Mouse (Mus musculus) gastrocnemius, postnatal 14 days (tissue): ENCODE results near the gene Ccl7. TPM values are rescaled to one million over a fixed set of nuclear protein-coding genes. Genes with fewer than 3 reads are reported as not detected.

ENCODE experiments used
- DNase-seq: peaks from one replicate; pipeline ENCODE4 v3.0.0; 2021; ENCODE audit warnings: mixed read lengths
- intact Hi-C: fragments of 180-260 bp; cut with DNase I; formaldehyde crosslinking; loops from one replicate; pipeline ENCODE4 v1.15.1; 2025; ENCODE audit warnings: low total_unique reads
- total RNA-seq, 2 experiments: library from RNA; stranded (reverse); gene quantifications; 2 replicates each; pipeline ENCODE4 v1.2.3; 2021

Gene Ccl7
- total RNA-seq, 2 experiments from 2014 or later: 0.45 TPM; not detected in 1

DNA sequence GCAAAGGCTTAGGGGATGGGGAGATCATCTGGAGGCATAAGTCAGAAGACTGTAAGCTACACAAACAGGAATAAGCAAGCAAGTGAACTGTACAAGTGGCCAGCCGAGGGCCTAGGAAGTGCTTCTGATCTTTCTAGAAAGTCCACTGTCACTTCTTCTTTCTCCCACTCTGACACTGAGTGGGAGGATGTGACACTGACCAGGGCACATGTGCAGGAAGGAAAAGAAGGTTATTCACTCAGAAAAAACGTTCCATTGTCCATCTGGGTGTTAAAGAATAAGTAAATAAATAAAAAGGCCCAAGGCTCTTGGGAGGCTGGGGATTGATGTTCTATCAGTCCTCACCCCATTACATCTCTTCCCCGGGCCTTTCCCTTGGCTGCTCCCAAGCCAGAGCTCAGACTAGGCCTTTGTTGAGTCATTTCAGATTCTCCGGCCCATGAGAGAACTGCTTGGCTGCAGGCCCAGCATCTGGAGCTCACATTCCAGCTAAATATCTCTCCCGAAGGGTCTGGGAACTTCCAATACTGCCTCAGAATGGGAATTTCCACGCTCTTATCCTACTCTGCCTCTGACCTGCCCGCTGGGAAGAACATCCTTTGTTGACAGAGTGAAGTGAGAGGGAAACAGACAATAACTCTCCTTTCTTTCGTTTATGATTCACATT lies 12.7 kb upstream of the Ccl7 start:
- intact Hi-C loops: no loop called here
- DNase-seq: peak; percentile 87

DNA sequence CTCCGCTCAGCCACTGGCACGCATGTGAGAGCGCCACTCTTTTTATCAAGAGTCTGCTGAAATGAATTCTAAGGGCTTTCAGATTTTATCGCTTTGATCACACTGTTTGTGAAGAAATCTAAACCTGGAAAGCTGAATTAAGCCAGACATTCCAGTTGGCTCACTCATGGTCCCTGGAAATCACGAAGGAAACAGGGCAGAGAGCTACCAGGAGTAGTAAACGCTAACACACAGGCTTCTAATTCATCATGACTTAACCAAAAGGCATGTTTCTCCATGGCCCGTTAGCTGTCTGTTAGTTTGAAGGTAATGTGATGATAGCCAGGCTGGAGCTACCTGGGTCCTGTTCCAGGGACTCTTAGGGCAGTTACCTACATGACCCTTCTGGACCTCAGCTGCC lies 11.1 kb upstream of the Ccl7 start:
- no peak for DNase-seq
- intact Hi-C loops: no loop called here

- peak; percentile 78 for DNase-seq
- intact Hi-C loops: no loop called here
These were observed 10.2 kb upstream of the Ccl7 start, which contains the start of gene Ccl2 for GRCm38 (mm10) chr11:82035356-82035755. Gene Ccl2 (plus strand): TSS chr11:82035571.

DNA sequence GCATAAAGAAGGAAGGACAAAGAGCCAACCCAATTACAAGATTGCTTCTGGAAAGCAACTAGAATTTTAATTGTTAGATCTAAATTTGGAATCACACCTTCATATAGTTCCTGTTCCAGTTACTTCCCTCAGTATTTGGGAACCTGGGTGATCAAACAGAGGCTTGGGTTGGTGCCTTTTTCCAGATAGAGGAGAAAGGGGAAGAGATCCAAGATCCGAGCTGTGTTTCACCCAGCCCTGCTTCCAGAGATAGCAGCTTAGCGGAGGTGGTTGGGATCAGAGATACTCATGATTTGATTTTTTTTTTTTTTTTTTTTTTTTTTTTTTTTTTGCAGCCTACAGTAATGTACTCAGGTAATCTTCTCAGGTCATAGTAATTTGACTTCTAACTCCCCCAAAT lies 9.7 kb upstream of the Ccl7 start:
- no peak for DNase-seq
- intact Hi-C loops: no loop called here

DNA sequence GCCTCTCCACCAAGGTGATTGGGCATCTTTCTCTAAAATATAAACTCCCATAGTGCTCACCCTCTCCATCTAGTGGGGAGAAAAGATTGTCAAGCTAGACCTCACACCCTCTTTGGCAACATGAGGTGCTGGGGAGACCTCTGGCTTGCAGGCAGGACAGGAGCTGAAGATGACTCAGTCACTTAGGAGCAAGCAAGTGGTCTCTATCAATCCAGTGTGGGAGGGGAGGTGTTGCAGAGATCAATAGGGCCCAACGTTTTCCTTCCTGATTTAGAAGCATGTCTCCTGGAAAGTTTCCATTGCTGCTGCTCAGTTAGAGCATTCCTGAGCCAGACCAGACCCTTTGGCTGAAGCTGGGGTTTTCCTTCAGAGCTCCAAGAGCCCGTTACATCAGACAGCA lies 7.0 kb upstream of the Ccl7 start, which contains the start of gene Gm17268:
Gene Gm17268, minus strand, starts transcription at position 28 of the 400 bp plus-strand sequence.
- intact Hi-C loops: no loop called here

DNA sequence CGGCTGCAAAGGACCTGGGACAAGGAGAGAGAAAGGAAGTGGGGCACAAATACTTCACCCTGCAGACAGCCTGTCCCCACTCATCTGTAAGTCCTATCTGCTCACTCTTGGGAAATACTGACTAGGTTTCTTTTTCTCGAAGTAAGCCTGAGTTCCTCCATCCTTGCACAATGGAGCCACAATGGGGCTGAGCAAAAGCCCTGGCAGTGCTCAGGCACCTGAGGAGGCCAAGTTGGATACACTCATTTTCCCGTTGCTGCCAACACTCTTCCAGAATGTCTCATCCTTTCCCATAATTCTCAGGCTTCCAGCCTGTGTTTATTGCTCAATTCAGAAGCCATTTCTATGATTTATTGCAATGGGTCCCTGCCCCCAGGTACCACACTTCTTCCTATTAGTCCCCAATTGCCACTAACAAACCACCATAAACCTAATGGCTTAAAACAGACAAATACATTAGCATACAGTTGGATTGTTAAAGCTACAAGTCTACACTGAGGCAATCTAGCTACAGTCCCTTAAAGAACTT lies 6.3 kb upstream of the Ccl7 start:
- intact Hi-C loops: no loop called here
- no peak for DNase-seq

More for the DNA sequence above, 7.0 kb upstream of the Ccl7 start, which contains the start of gene Gm17268:
- DNase-seq: no peak

DNA sequence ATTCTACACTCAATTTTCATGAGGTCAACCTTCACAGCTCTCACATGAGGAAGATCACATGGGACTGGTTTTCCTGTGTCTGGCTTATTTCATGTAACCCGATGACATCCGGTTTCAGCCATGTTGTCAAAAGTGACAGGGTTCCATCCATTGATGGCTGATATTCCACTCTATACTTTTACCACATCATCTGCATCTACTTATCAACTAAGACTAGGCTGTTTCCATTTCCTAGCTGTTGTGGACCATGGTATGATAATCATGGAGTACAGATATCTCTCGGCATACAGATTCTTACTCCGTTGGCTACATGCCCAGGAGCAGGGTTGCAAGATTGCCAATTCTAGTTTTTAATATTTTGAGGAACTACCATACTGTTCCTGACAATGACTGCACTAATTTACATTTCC lies 3.8 kb upstream of the Ccl7 start:
- no peak for DNase-seq
- intact Hi-C loops: no loop called here

- peak; percentile 51 for DNase-seq
- intact Hi-C loops: loop anchor here (5.0 kb wide), 2 partner anchors 51 to 129 kb away; no protein-coding TSS in a partner anchor
These were observed 2.4 kb downstream of the Ccl7 start for GRCm38 (mm10) chr11:82047746-82048415.

DNA sequence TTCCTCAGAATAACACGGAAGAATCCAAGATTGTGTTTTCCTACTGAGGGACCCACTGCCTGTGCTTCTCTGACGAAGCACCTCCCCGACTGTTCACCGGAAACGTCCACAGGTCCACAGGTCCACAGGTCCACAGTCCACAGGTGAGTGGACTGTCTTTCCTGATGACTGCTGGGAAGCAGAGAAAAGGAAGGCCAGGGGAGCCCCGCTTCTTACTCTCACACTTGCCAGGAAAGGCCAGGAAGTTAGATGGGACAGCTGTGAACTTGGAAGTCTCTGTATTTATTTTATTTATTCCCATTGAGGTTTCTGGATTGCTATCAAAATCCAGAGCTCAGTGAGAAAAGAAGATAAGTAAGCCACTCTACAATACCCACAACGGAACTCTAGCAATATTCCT lies 8.3 kb downstream of the Ccl7 start:
- no peak for DNase-seq
- intact Hi-C loops: no loop called here

GRCm38 (mm10) chr11:82057646-82058045 lies 12.1 kb downstream of the Ccl7 start, which contains the start of gene Ccl11:
Gene Ccl11 (plus strand): TSS chr11:82057823.
- DNase-seq: peak; percentile 37
- intact Hi-C loops: no loop called here

DNA sequence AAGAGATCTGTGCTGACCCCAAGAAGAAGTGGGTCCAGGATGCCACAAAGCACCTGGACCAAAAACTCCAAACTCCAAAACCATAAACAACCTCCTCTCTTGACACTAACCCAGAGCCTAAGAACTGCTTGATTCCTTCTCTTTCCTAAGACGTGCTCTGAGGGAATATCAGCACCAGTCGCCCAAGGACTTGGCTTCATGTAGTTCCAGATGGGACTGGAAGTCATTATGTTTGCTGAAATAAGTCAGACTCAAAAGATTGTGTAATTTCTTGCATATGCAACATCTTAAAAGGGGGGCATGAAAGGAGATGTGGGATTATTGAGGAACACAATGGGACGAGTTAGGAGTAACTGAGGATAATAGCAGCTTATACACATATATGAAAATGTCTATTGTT lies 16.7 kb downstream of the Ccl7 start:
- intact Hi-C loops: no loop called here
- DNase-seq: no peak

DNA sequence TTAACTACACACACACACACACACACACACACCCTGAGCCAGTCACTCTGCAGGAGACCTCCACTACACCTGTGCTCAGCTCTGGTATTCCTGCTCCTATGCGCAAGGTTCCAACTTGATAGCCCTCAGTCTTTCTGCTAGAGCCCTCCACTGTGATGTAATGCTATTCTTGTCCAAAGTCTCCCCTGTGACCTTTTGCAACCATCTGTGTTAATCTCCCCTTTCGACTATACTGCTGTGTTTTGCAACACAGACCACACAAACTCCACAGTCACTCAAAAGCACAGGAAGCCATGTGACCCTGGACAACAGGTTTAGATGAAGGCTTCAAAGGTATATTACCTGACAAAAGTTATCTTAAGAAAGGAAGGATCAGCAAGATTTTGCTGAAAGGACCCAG lies 17.9 kb downstream of the Ccl7 start:
- DNase-seq: no peak
- intact Hi-C loops: no loop called here

GRCm38 (mm10) chr11:82066953-82067571 lies 21.6 kb downstream of the Ccl7 start:
- DNase-seq: no peak
- intact Hi-C loops: no loop called here

DNA sequence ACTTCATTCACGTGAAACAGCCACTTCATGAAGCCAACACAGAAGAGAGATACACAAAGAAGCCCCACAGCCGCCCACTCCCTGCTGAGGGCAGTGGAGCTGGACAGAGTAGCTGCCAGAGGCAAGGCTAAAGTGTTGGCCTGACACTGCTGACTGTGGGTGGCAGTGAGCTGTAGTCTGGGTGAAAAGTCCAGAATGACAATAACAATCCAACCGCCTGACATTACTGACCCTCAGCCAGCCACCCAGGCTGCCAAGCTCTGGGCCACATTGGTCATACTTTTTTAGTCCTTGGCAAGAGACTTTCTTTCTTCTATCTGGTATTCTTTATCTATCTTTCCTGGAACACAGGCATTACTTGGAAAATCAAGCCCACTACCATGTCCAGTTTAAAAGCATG lies 25.6 kb downstream of the Ccl7 start:
- intact Hi-C loops: no loop called here
- DNase-seq: peak; percentile 12

DNA sequence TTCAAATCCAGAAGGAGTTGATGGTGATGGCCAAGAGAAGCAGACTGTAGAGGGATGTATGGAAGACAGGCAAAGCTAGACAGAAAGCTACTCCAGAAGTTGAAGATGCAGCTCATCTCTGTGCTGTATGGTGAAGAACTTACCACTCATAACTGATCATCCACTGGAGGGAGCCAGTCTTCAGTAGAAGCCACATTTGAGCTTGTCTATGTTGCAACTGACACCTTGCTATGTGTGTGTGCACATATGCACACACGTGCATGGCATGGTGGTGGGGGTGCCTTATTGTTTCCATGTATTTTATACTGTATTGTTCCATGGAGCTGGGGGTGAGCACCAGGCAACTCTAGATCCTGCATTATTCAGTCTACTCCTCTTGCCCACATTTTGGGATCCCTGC lies 26.9 kb downstream of the Ccl7 start:
- intact Hi-C loops: no loop called here
- no peak for DNase-seq

DNA sequence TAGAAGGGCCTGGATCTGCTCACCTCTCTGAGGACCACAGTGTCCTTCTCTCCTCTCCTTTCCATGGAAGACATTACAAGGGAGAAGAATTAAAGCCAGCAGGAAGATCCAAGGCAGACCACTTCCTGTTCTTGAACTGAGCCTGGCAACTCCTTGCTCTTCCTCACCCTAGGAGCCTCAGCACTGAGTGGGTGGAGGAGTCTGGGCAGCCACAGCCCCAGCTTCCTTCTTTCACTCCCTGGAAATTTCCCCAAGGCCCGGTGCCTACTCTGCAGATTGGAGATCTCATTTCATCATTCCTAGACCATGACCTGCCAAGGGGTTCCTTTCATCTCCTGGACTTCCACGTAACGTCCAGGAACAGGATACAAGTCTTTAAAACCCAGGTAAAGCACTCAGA lies 27.5 kb downstream of the Ccl7 start:
- DNase-seq: peak; percentile 6
- intact Hi-C loops: no loop called here

DNA sequence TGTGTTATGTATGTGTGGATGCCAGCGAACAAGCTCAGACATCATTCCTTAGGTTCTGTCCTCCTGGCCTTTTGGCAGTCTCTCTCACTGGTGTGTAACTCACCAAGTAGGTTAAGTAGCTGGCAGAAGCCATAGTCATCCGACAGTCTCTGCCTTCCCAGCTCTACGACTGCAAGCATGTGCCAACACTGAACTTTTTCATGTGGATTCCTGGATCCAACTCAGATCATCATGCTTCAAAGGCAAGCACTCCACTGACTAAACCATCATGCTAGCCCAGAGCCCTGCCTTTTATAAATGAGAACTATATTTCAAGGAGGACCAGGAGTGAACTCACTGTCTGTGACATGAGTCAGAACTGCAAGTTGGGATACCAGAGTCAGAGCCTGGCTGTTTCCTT lies 28.2 kb downstream of the Ccl7 start:
- no peak for DNase-seq
- intact Hi-C loops: no loop called here

- intact Hi-C loops: no loop called here
- DNase-seq: no peak
These were observed 31.5 kb downstream of the Ccl7 start for GRCm38 (mm10) chr11:82077031-82077430.

DNA sequence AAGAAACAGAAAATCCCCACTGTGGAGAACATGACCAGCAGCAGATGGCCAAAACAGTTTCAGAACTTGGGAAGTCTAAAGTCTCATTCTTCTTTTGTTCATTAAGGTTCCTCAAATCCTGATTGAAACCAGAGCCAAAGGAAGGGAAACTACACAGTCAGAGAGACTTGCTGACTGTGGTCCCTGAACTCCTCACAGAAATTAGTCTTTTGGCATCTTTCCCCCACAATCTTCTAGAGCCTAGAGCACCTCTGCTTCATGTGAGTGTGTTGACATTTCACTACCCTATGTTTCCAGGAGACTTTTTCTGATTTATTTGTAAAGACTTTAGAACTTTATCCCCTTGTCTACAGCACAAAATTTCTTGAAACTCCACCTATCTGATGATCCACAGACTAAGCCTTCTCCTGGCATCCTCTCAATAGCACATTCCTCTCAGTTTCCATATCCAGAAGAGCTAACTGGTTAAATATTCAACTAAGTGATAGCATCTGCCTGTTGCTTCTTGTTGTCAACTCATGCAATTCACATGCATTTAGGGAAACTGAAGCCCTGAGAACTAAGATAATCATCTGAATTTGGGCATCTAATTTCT lies 32.7 kb downstream of the Ccl7 start:
- intact Hi-C loops: no loop called here
- no peak for DNase-seq

GRCm38 (mm10) chr11:82080865-82081264 lies 35.4 kb downstream of the Ccl7 start:
- no peak for DNase-seq
- intact Hi-C loops: no loop called here
